Mouse (Mus musculus): Measurements from ENCODE around the gene Mettl24. TPM values are rescaled to one million over a fixed set of nuclear protein-coding genes. Genes with fewer than 3 reads are reported as not detected.

Mettl24 gene
- polyA plus RNA-seq, 1 experiment from 2014 or later, result 1.9 TPM

- TF ChIP-seq CTCF (IDR thresholded peaks at IDR 0.05; ENCODE audit: low read depth) (no peak), EP300 (optimal IDR thresholded peaks at IDR 0.05) (no peak)
- H3K4me1 ChIP-seq (replicated peaks; ENCODE audit: control insufficient read depth, insufficient read depth), result no peaks in the 10 kb centered on the region
- ATAC-seq (ENCODE audit: low FRiP score, low TSS enrichment) (no peak), DNase-seq (ENCODE audit: low spot score) (no peak)
- no peak overlapping the region for H3K27ac ChIP-seq (replicated peaks)
- H3K27me3 ChIP-seq (ENCODE audit: control insufficient read depth, insufficient read depth, low read length), result no peaks in the 10 kb centered on the region
- no peaks in the 10 kb centered on the region for H3K9me3 ChIP-seq (ENCODE audit: control insufficient read depth, low read length)
- no peak overlapping the region for H3K4me2 ChIP-seq (replicated peaks; ENCODE audit: low read depth)
- H3K36me3 ChIP-seq (ENCODE audit: control insufficient read depth, insufficient read depth, low read length), result no peaks in the 10 kb centered on the region
- WGBS, result 80% methylated on average over 9 of the region's 9 CpGs
- no peak overlapping the region for H3K4me3 ChIP-seq (ENCODE audit: low read depth, low read length)
- no peak overlapping the region for H3K9ac ChIP-seq (ENCODE audit: low read length)
Observed at GRCm38 (mm10) chr10:40760195-40761009, 77.3 kb downstream of the Mettl24 start.

GRCm38 (mm10) chr10:40761010-40761752 lies 78.1 kb downstream of the Mettl24 start:
- H3K36me3 ChIP-seq (ENCODE audit: control insufficient read depth, insufficient read depth, low read length), result no peaks in the 10 kb centered on the region
- no peaks in the 10 kb centered on the region for H3K9me3 ChIP-seq (ENCODE audit: control insufficient read depth, low read length)
- no peak for ATAC-seq (ENCODE audit: low FRiP score, low TSS enrichment)
- DNase-seq (ENCODE audit: low spot score), result no peak
- H3K9ac ChIP-seq (ENCODE audit: low read length), result no peak overlapping the region
- H3K4me3 ChIP-seq (ENCODE audit: low read depth, low read length), result no peak overlapping the region
- no peak overlapping the region for H3K27ac ChIP-seq (replicated peaks)
- WGBS, result 80% methylated on average over 9 of the region's 9 CpGs
- no peaks in the 10 kb centered on the region for H3K27me3 ChIP-seq (ENCODE audit: control insufficient read depth, insufficient read depth, low read length)
- TF ChIP-seq EP300 (optimal IDR thresholded peaks at IDR 0.05) (no peak), CTCF (IDR thresholded peaks at IDR 0.05; ENCODE audit: low read depth) (no peak)
- H3K4me1 ChIP-seq (replicated peaks; ENCODE audit: control insufficient read depth, insufficient read depth), result no peaks in the 10 kb centered on the region
- no peak overlapping the region for H3K4me2 ChIP-seq (replicated peaks; ENCODE audit: low read depth)

- 78% methylated on average over 6 of the region's 6 CpGs for WGBS
- Histone ChIP-seq H3K36me3 (ENCODE audit: control insufficient read depth, insufficient read depth, low read length) (no peaks in the 10 kb centered on the region), H3K4me1 (replicated peaks; ENCODE audit: control insufficient read depth, insufficient read depth) (no peaks in the 10 kb centered on the region), H3K4me2 (replicated peaks; ENCODE audit: low read depth) (no peak overlapping the region), H3K9me3 (ENCODE audit: control insufficient read depth, low read length) (no peaks in the 10 kb centered on the region), H3K27me3 (ENCODE audit: control insufficient read depth, insufficient read depth, low read length) (no peaks in the 10 kb centered on the region), H3K27ac (replicated peaks) (no peak overlapping the region), H3K9ac (ENCODE audit: low read length) (no peak overlapping the region), H3K4me3 (ENCODE audit: low read depth, low read length) (no peak overlapping the region)
- ATAC-seq (ENCODE audit: low FRiP score, low TSS enrichment) (no peak), DNase-seq (ENCODE audit: low spot score) (no peak)
- TF ChIP-seq EP300 (optimal IDR thresholded peaks at IDR 0.05) (no peak), CTCF (IDR thresholded peaks at IDR 0.05; ENCODE audit: low read depth) (no peak)
Observed at GRCm38 (mm10) chr10:40762624-40763023, 79.5 kb downstream of the Mettl24 start.

- no peak overlapping the region for H3K9ac ChIP-seq (ENCODE audit: low read length)
- H3K27ac ChIP-seq (replicated peaks), result no peak overlapping the region
- DNase-seq (ENCODE audit: low spot score) (no peak), ATAC-seq (ENCODE audit: low FRiP score, low TSS enrichment) (no peak)
- no peaks in the 10 kb centered on the region for H3K9me3 ChIP-seq (ENCODE audit: control insufficient read depth, low read length)
- H3K4me1 ChIP-seq (replicated peaks; ENCODE audit: control insufficient read depth, insufficient read depth), result no peaks in the 10 kb centered on the region
- H3K4me2 ChIP-seq (replicated peaks; ENCODE audit: low read depth), result no peak overlapping the region
- no peaks in the 10 kb centered on the region for H3K36me3 ChIP-seq (ENCODE audit: control insufficient read depth, insufficient read depth, low read length)
- TF ChIP-seq EP300 (optimal IDR thresholded peaks at IDR 0.05) (no peak), CTCF (IDR thresholded peaks at IDR 0.05; ENCODE audit: low read depth) (no peak)
- no peaks in the 10 kb centered on the region for H3K27me3 ChIP-seq (ENCODE audit: control insufficient read depth, insufficient read depth, low read length)
- no peak overlapping the region for H3K4me3 ChIP-seq (ENCODE audit: low read depth, low read length)
- 84% methylated on average over 5 of the region's 5 CpGs for WGBS
Observed at GRCm38 (mm10) chr10:40763084-40763720, 80.1 kb downstream of the Mettl24 start.

- Histone ChIP-seq H3K27me3 (ENCODE audit: control insufficient read depth, insufficient read depth, low read length) (no peaks in the 10 kb centered on the region), H3K4me2 (replicated peaks; ENCODE audit: low read depth) (no peak overlapping the region), H3K9ac (ENCODE audit: low read length) (no peak overlapping the region), H3K4me3 (ENCODE audit: low read depth, low read length) (no peak overlapping the region), H3K9me3 (ENCODE audit: control insufficient read depth, low read length) (no peaks in the 10 kb centered on the region), H3K27ac (replicated peaks) (no peak overlapping the region), H3K36me3 (ENCODE audit: control insufficient read depth, insufficient read depth, low read length) (no peaks in the 10 kb centered on the region), H3K4me1 (replicated peaks; ENCODE audit: control insufficient read depth, insufficient read depth) (no peaks in the 10 kb centered on the region)
- WGBS, result 69% methylated on average over 4 of the region's 4 CpGs
- no peak for DNase-seq (ENCODE audit: low spot score)
- no peak for ATAC-seq (ENCODE audit: low FRiP score, low TSS enrichment)
- TF ChIP-seq EP300 (optimal IDR thresholded peaks at IDR 0.05) (no peak), CTCF (IDR thresholded peaks at IDR 0.05; ENCODE audit: low read depth) (no peak)
Observed at GRCm38 (mm10) chr10:40772266-40772665, 89.2 kb downstream of the Mettl24 start.
